In the genomic region with DNA sequence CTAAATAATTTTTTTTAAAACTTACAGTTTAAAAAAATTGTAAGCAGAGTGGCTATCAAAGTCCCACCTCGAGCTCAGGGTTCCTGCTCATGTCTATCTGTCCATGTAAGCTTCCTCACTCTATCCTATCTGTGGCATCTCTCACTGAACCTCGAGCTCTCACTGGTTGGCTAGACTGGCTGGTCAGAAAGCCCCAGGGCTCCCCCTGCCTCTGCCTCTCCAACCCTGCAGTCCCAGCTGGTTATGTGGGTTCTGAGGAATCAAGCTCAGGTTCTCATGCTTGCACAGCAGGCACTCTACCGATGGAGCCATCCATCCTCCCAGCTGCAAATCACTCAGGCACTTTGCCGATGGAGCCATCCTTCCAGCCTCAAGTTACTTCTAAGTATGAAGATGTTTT, we compare ENCODE assay signal across 12 mouse cellular contexts.
"Had no signal": no experiment of that assay in that cellular context is flagged by ENCODE, and none has a peak within 500 bp of the region (broad histone marks: within the 10 kb centered on the region; RNA-seq: fewer than 3 reads in every experiment).

No protein-coding gene starts in this region.

- H3K9ac ChIP-seq: limb, embryonic 13.5 days; lung, embryonic 15.5 days; midbrain, embryonic 12.5 days had no signal

- H3K36me3 ChIP-seq: limb, embryonic 13.5 days; lung, embryonic 15.5 days; midbrain, embryonic 12.5 days had no signal

- H3K4me2 ChIP-seq: limb, embryonic 13.5 days; liver, embryonic 11.5 days; lung, embryonic 15.5 days; midbrain, embryonic 12.5 days had no signal

- H3K9me3 ChIP-seq: limb, embryonic 13.5 days; lung, embryonic 15.5 days; midbrain, embryonic 12.5 days had no signal

- H3K27ac ChIP-seq: limb, embryonic 13.5 days; lung, embryonic 15.5 days; midbrain, embryonic 12.5 days had no signal

- DNase-seq: kidney, adult 8-10 months; kidney, postnatal 36 days; left cerebral cortex, postnatal 4 days; lung, postnatal 14 days; right cerebral cortex, adult 18-20 months; right cerebral cortex, postnatal 25 days; thymus, postnatal 4 days had no signal

- H3K4me3 ChIP-seq: limb, embryonic 13.5 days; lung, embryonic 15.5 days; midbrain, embryonic 12.5 days had no signal

- H3K4me1 ChIP-seq: limb, embryonic 13.5 days; lung, embryonic 15.5 days; midbrain, embryonic 12.5 days had no signal

- ATAC-seq: midbrain, embryonic 16.5 days had no signal

- H3K27me3 ChIP-seq: limb, embryonic 13.5 days; lung, embryonic 15.5 days; midbrain, embryonic 12.5 days had no signal
